Mouse (Mus musculus) cortical plate, adult 2 months (tissue): ENCODE measurements at regions not wholly inside any gene's neighbourhood (a gene's known extent, or its start where the extent isn't known, plus 50 kb on each side); places are given as distances from the start of the nearest gene placed in this dataset.

ENCODE experiments used
- CTCF ChIP-seq: fragments of 200-500 bp; IDR thresholded peaks from 2 replicates; pipeline ENCODE4 v1.5.1; 2011; ENCODE audit warnings: mild to moderate bottlenecking, control low read depth, low read length; ENCODE audit not compliant: insufficient read depth; ENCODE audit errors: extremely low read depth
- POLR2A ChIP-seq: fragments of 200-500 bp; IDR thresholded peaks from 2 replicates; pipeline ENCODE4 v1.6.1; 2011; ENCODE audit warnings: mild to moderate bottlenecking, low read length, control low read depth; ENCODE audit not compliant: insufficient read depth; ENCODE audit errors: extremely low read depth

DNA sequence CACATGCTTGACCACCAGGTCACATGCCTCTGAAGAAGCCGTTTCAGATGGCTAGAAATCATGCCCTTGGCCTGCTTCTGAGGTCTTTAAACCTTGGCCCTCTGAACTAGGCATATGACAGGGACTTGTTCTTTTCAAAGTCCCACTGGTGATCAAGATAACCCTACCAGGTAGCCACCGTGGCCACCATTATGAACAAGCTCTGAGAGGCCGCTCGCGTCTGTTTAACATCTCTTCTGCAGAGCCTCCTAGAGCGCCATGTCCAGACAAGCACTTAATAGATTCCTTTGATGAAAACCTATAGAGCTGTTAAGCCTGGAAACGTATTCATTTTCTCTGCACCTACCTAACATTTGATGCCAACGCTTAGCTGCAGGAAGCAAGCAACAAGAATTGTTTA is 155.1 kb upstream of the Slc22a22 start:
- TF ChIP-seq POLR2A (no peak), CTCF (no peak)
